Mouse (Mus musculus): ENCODE data around the gene Tiam1. TPM values are rescaled to one million over a fixed set of nuclear protein-coding genes. Genes with fewer than 3 reads are reported as not detected.

Tiam1 gene
- polyA plus RNA-seq, 1 experiment from 2014 or later, result 24.9 TPM

DNA sequence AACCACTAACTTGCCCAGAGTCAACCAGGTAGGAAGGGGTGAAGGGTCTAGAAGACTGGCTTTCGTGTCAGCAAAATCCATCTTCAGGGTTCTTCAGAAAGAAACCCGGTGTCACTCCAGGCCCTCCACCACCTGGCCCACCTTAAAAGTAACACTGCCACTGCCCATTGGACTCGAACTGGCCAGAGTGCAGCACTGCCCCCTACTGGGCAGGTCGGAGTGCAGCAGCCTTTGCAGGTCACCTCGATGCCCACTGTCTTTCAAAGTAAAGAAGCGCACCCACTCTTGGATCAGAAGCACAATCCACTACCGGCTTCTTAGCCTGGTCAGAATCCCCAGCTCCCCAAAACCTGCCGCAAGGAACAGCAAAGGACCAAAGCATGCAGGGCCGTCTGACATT is 247.2 kb downstream of the Tiam1 start:
- Histone ChIP-seq H3K4me3 (ENCODE audit: low read depth, low read length) (no peak overlapping the region), H3K9ac (ENCODE audit: low read depth, low read length) (no peak overlapping the region), H3K4me1 (ENCODE audit: control insufficient read depth, insufficient read depth, low read length) (no peaks in the 10 kb centered on the region), H3K27ac (ENCODE audit: low read depth, low read length) (no peak overlapping the region), H3K27me3 (ENCODE audit: control insufficient read depth, insufficient read depth, low read length) (no peaks in the 10 kb centered on the region), H3K4me2 (no peak overlapping the region), H3K36me3 (ENCODE audit: control insufficient read depth, insufficient read depth, low read length) (no peaks in the 10 kb centered on the region; the same call in 1 of the 2 replicates), H3K9me3 (replicated peaks; ENCODE audit: control insufficient read depth, low read length) (0 out of 2 replicates have a peak, but pooled peaks cover 2% of the 10 kb centered on the region)
- WGBS (ENCODE audit: insufficient replicate concordance), result 68% methylated on average over 9 of the region's 9 CpGs
- ATAC-seq (replicated peaks; ENCODE audit: insufficient number of reproducible peaks, low FRiP score, low TSS enrichment), result no peak

DNA sequence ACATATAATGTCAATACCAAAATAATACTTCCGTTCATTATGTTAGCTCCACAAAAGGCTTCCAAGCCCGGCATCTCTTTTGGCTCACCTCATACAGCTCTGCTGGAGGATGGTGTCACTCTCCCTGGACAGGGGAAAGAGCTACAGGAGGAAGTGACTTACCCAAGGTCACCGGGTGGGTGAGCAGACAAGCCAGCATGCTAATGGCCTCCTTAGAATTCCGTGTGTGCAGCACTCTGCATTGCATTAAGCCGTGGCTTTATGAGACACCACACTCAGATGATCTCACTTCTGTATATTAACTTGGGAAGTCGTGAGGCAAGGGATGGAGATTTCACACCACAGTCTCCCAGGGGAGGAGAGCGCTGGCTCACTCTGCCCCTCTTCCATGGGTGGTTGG is 248.3 kb downstream of the Tiam1 start:
- Histone ChIP-seq H3K9me3 (replicated peaks; ENCODE audit: control insufficient read depth, low read length) (0 out of 2 replicates have a peak, but pooled peaks cover 2% of the 10 kb centered on the region), H3K4me2 (no peak overlapping the region), H3K27me3 (ENCODE audit: control insufficient read depth, insufficient read depth, low read length) (no peaks in the 10 kb centered on the region), H3K27ac (ENCODE audit: low read depth, low read length) (no peak overlapping the region), H3K4me1 (ENCODE audit: control insufficient read depth, insufficient read depth, low read length) (peaks cover 2% of the 10 kb centered on the region; the same call in 1 of the 2 replicates), H3K9ac (ENCODE audit: low read depth, low read length) (no peak overlapping the region), H3K36me3 (ENCODE audit: control insufficient read depth, insufficient read depth, low read length) (no peaks in the 10 kb centered on the region; the same call in 1 of the 2 replicates), H3K4me3 (ENCODE audit: low read depth, low read length) (no peak overlapping the region)
- 87% methylated on average over 7 of the region's 7 CpGs for WGBS (ENCODE audit: insufficient replicate concordance)
- ATAC-seq (replicated peaks; ENCODE audit: insufficient number of reproducible peaks, low FRiP score, low TSS enrichment), result no peak

DNA sequence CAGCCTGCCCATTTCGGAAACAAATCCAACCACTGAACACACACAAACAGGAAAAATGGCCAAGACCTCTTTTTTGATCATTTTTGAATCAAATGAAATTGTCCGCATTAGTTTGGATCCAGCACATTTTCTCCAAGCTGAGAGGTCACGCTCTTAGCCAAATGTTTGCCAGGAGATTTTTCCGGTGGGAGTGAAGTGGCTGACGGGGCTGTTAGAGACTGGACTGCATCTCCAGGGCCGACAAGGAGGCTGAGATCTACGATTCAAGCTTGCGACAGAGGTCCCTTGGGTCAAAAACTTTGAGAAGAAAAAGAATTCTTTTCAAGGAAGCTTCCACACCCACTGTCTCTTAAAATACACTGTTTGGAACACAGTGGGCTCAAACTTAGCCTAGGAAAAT is 248.8 kb downstream of the Tiam1 start:
- no peak overlapping the region for H3K4me3 ChIP-seq (ENCODE audit: low read depth, low read length)
- H3K4me1 ChIP-seq (ENCODE audit: control insufficient read depth, insufficient read depth, low read length), result peaks cover 7% of the 10 kb centered on the region; the same call in 1 of the 2 replicates
- ATAC-seq (replicated peaks; ENCODE audit: insufficient number of reproducible peaks, low FRiP score, low TSS enrichment), result no peak
- H3K36me3 ChIP-seq (ENCODE audit: control insufficient read depth, insufficient read depth, low read length), result no peaks in the 10 kb centered on the region; the same call in 1 of the 2 replicates
- 0 out of 2 replicates have a peak, but pooled peaks cover 2% of the 10 kb centered on the region for H3K9me3 ChIP-seq (replicated peaks; ENCODE audit: control insufficient read depth, low read length)
- H3K9ac ChIP-seq (ENCODE audit: low read depth, low read length), result no peak overlapping the region
- no peak overlapping the region for H3K4me2 ChIP-seq
- H3K27me3 ChIP-seq (ENCODE audit: control insufficient read depth, insufficient read depth, low read length), result no peaks in the 10 kb centered on the region
- no peak overlapping the region for H3K27ac ChIP-seq (ENCODE audit: low read depth, low read length)
- 84% methylated on average over 8 of the region's 8 CpGs for WGBS (ENCODE audit: insufficient replicate concordance)

DNA sequence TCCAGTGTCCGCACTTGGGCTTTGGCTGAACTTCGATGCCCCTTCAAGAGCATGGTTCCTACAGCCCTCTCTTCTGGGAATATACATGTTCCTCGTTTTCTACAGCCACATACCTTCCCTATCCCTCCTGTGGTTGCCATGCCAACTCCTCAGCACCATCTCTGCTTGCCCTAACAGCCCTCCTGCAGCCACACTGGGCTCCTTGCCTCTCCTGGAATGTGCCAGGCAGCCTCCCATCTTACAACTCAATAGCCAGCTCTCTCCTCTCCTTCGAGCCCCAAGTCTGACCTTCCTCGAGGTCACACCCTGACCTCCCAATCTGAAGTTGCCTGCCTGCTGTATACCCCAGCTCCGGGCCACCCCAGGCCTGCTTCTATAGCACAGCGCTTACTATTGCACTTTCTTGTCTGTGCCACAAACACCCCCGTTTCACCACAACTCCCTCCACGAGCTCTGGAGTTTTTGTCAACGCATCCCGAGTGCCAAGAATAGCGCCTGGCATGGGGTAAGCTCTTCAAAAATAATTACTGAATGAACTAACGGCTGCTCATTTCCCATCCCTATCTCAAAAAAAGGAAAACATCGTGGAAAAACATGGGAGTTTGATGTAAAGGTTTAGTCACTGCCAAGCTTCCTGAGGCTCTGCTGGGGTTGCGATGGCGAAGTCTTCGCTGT is 252.9 kb downstream of the Tiam1 start:
- WGBS (ENCODE audit: insufficient replicate concordance), result 62% methylated on average over 17 of the region's 17 CpGs
- Histone ChIP-seq H3K4me2 (no peak overlapping the region), H3K9me3 (replicated peaks; ENCODE audit: control insufficient read depth, low read length) (0 out of 2 replicates have a peak, but pooled peaks cover 2% of the 10 kb centered on the region), H3K36me3 (ENCODE audit: control insufficient read depth, insufficient read depth, low read length) (no peaks in the 10 kb centered on the region), H3K4me1 (ENCODE audit: control insufficient read depth, insufficient read depth, low read length) (peaks cover 9% of the 10 kb centered on the region; the same call in 1 of the 2 replicates), H3K9ac (ENCODE audit: low read depth, low read length) (no peak overlapping the region), H3K27me3 (ENCODE audit: control insufficient read depth, insufficient read depth, low read length) (no peaks in the 10 kb centered on the region), H3K27ac (ENCODE audit: low read depth, low read length) (no peak overlapping the region), H3K4me3 (ENCODE audit: low read depth, low read length) (no peak overlapping the region)
- ATAC-seq (replicated peaks; ENCODE audit: insufficient number of reproducible peaks, low FRiP score, low TSS enrichment), result peak; percentile 24

DNA sequence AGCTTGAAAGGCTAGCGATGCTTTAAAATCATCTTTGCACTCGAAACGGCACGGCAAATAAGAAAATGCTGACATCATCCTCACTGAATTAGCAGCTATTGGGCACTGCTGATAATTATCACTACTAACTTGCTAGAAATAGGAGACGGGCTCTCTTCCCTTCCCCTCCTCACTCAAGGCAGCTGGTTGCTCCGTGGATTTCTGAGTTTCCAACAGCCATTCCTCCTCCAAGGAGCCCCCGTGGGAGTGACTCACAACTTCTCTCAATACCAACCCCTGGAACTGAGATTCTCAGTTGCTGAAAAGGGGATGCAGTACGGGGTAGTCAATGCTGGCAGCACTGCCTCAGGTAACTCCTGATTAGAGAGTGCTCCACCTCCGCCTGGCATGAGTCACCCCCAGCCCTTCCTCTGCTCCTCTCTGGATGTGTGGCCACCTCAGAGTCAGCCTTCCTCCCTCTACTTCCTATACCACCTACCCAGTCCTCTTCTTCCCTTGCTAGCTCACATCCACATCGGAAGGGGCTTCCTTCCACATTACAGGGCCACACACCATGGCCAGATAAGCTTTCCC is 253.6 kb downstream of the Tiam1 start:
- 0 out of 2 replicates have a peak, but pooled peaks cover 2% of the 10 kb centered on the region for H3K9me3 ChIP-seq (replicated peaks; ENCODE audit: control insufficient read depth, low read length)
- H3K4me2 ChIP-seq, result peak overlapping the region; percentile 11
- no peaks in the 10 kb centered on the region for H3K27me3 ChIP-seq (ENCODE audit: control insufficient read depth, insufficient read depth, low read length)
- H3K27ac ChIP-seq (ENCODE audit: low read depth, low read length), result no peak overlapping the region
- peaks cover 9% of the 10 kb centered on the region; the same call in 1 of the 2 replicates for H3K4me1 ChIP-seq (ENCODE audit: control insufficient read depth, insufficient read depth, low read length)
- 59% methylated on average over 10 of the region's 10 CpGs for WGBS (ENCODE audit: insufficient replicate concordance)
- no peaks in the 10 kb centered on the region for H3K36me3 ChIP-seq (ENCODE audit: control insufficient read depth, insufficient read depth, low read length)
- H3K9ac ChIP-seq (ENCODE audit: low read depth, low read length), result no peak overlapping the region
- ATAC-seq (replicated peaks; ENCODE audit: insufficient number of reproducible peaks, low FRiP score, low TSS enrichment), result 0 out of 2 replicates have a peak, but pooled peaks have one; percentile 21
- no peak overlapping the region for H3K4me3 ChIP-seq (ENCODE audit: low read depth, low read length)

DNA sequence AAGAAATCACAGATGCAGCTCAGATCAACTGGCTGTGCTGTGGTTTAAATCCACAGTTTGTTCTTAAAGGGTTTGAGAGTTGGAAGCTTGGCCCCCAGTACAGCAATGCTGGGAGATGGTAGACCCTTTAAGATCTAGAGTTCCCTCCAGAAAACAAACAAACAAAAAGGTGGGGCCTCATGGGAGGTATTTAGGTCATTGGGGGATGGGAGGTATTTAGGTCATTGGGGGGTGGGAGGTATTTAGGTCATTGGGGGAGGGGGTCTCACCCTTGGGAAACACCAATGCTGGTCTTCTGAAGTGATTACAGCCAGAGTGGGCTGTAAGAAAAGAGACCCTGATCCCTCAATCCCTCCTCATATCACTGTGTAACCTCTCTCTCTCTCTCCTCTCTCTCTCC is 257.0 kb downstream of the Tiam1 start:
- Histone ChIP-seq H3K4me3 (ENCODE audit: low read depth, low read length) (no peak overlapping the region), H3K9me3 (replicated peaks; ENCODE audit: control insufficient read depth, low read length) (no peaks in the 10 kb centered on the region), H3K9ac (ENCODE audit: low read depth, low read length) (no peak overlapping the region), H3K36me3 (ENCODE audit: control insufficient read depth, insufficient read depth, low read length) (0 out of 2 replicates have a peak, but pooled peaks cover 4% of the 10 kb centered on the region), H3K27me3 (ENCODE audit: control insufficient read depth, insufficient read depth, low read length) (no peaks in the 10 kb centered on the region), H3K4me1 (ENCODE audit: control insufficient read depth, insufficient read depth, low read length) (peaks cover 20% of the 10 kb centered on the region), H3K4me2 (no peak overlapping the region), H3K27ac (ENCODE audit: low read depth, low read length) (no peak overlapping the region)
- ATAC-seq (replicated peaks; ENCODE audit: insufficient number of reproducible peaks, low FRiP score, low TSS enrichment), result no peak

DNA sequence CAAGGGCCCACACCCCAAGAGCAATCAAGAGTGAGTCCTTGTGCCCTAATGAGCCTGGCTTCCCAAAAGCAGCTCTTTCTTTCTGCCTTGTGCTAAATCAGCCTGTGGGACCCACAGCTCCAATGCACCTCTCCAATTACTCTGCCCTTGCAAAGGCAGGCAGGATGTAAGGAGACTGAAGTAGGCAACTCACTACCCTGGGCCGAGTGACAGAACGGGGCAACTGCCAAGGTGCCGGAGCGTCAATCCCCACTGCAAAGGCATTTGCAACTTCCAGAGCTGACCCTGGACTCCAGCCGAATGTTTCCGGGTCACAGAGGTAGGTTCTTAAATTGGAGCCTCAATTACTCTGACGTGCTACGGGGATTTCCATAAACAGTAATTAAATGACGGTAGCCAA is 257.9 kb downstream of the Tiam1 start:
- Histone ChIP-seq H3K9ac (ENCODE audit: low read depth, low read length) (no peak overlapping the region), H3K36me3 (ENCODE audit: control insufficient read depth, insufficient read depth, low read length) (0 out of 2 replicates have a peak, but pooled peaks cover 4% of the 10 kb centered on the region), H3K4me1 (ENCODE audit: control insufficient read depth, insufficient read depth, low read length) (peaks cover 20% of the 10 kb centered on the region), H3K27ac (ENCODE audit: low read depth, low read length) (no peak overlapping the region), H3K27me3 (ENCODE audit: control insufficient read depth, insufficient read depth, low read length) (no peaks in the 10 kb centered on the region), H3K4me3 (ENCODE audit: low read depth, low read length) (no peak overlapping the region), H3K4me2 (no peak overlapping the region), H3K9me3 (replicated peaks; ENCODE audit: control insufficient read depth, low read length) (no peaks in the 10 kb centered on the region)
- no peak for ATAC-seq (replicated peaks; ENCODE audit: insufficient number of reproducible peaks, low FRiP score, low TSS enrichment)
- WGBS (ENCODE audit: insufficient replicate concordance), result 79% methylated on average over 9 of the region's 9 CpGs

DNA sequence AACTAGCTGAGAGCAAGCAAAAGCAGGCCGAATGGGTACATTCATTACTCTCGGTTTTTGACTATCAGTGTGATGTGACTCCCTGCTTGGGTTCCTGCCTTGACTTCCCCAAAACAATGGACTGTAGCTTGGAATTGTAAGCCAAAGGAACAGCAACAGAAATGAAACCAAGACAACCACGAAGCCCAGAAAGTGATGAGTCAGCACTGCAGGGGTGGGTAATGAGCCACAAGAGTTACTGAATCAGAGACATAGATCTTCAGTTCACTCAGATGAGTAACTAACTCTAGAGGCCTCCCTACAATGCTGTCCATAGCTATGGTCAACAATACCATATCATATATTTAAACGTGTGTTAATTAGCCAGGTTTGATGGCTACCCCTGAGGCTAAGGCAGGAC is 259.7 kb downstream of the Tiam1 start:
- Histone ChIP-seq H3K9ac (ENCODE audit: low read depth, low read length) (no peak overlapping the region), H3K4me2 (no peak overlapping the region), H3K9me3 (replicated peaks; ENCODE audit: control insufficient read depth, low read length) (no peaks in the 10 kb centered on the region), H3K4me3 (ENCODE audit: low read depth, low read length) (no peak overlapping the region), H3K4me1 (ENCODE audit: control insufficient read depth, insufficient read depth, low read length) (peaks cover 11% of the 10 kb centered on the region), H3K27ac (ENCODE audit: low read depth, low read length) (no peak overlapping the region), H3K36me3 (ENCODE audit: control insufficient read depth, insufficient read depth, low read length) (0 out of 2 replicates have a peak, but pooled peaks cover 4% of the 10 kb centered on the region), H3K27me3 (ENCODE audit: control insufficient read depth, insufficient read depth, low read length) (no peaks in the 10 kb centered on the region)
- no peak for ATAC-seq (replicated peaks; ENCODE audit: insufficient number of reproducible peaks, low FRiP score, low TSS enrichment)
- 91% methylated on average over 4 of the region's 4 CpGs for WGBS (ENCODE audit: insufficient replicate concordance)
